Mouse (Mus musculus) small intestine, adult 2 months (tissue): ENCODE data around the gene Pex7. TPM values are rescaled to one million over a fixed set of nuclear protein-coding genes. Genes with fewer than 3 reads are reported as not detected.

Experiments used
- H3K27ac ChIP-seq: fragments of 200-500 bp; 2 replicates; pipeline ENCODE4 v1.5.1; 2012; ENCODE audit warnings: low read depth, low read length, control low read depth, inconsistent platforms; ENCODE audit not compliant: insufficient read depth
- H3K27me3 ChIP-seq: fragments of 200-500 bp; 2 replicates; pipeline ENCODE4 v1.6.1; 2012; ENCODE audit warnings: mild to moderate bottlenecking, moderate library complexity, low read length, inconsistent platforms; ENCODE audit not compliant: control insufficient read depth, insufficient read depth
- H3K36me3 ChIP-seq: fragments of 200-500 bp; 2 replicates; pipeline ENCODE4 v1.6.1; 2012; ENCODE audit warnings: mild to moderate bottlenecking, low read length, control low read depth, inconsistent platforms; ENCODE audit not compliant: control insufficient read depth, insufficient read depth
- H3K4me1 ChIP-seq: fragments of 200-500 bp; 2 replicates; pipeline ENCODE4 v1.6.1; 2012; ENCODE audit warnings: low read length, inconsistent platforms, mixed read lengths; ENCODE audit not compliant: control insufficient read depth, insufficient read depth, insufficient read length
- H3K4me3 ChIP-seq: fragments of 200-500 bp; 2 replicates; pipeline ENCODE4 v1.5.1; 2012; ENCODE audit warnings: low read depth, mild to moderate bottlenecking, control low read depth, inconsistent platforms, low read length, moderate library complexity
- CTCF ChIP-seq: fragments of 200-500 bp; IDR thresholded peaks from 2 replicates; pipeline ENCODE4 v1.5.1; 2012; ENCODE audit warnings: low read depth, mild to moderate bottlenecking, control low read depth, inconsistent platforms, low read length, moderate library complexity, mixed read lengths; ENCODE audit not compliant: insufficient replicate concordance, insufficient read length; ENCODE audit errors: extremely low read depth
- POLR2A ChIP-seq: fragments of 200-500 bp; IDR thresholded peaks from 2 replicates; pipeline ENCODE4 v1.6.1; 2012; ENCODE audit warnings: low read depth, mild to moderate bottlenecking, control low read depth, inconsistent platforms, low read length, moderate library complexity
- WGBS: fragments of 180-500 bp; shearing (Covaris S2); methylation state at CpG from one replicate; pipeline ENCODE4 v1.1.7; 2018; 5-methylcytosine and 5-hydroxymethylcytosine counted together
- polyA plus RNA-seq: library from polyadenylated mRNA; depleted of rRNA; stranded (reverse); fragments of >200 nt; gene quantifications from 2 replicates; pipeline ENCODE4 v1.2.3, GENCODE M21; 2012

The Pex7 gene
- polyA plus RNA-seq, 1 experiment = 26.1 TPM

DNA sequence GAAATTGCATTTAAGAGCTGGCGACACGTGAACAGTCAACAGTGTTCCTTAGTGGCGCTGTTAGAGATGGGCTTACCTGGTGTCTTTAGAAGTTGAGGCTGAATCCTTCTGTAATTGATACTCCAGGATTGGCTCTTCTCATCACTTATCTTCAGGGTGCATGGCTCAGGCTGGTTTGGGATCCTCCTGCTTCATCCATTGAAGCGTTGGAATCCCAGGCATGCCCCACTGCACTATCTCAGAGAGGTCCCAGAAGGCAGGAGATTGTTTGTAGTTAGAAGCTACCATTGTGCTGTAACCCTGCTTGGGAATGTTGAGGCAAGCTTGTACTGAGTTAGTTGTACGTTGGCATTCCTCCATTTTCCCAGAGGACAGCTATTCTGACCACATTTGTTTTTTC is 40.4 kb upstream of the Pex7 start:
- Histone ChIP-seq H3K4me3 (no peak overlapping the region), H3K36me3 (no peaks in the 10 kb centered on the region), H3K4me1 (no peaks in the 10 kb centered on the region), H3K27me3 (no peaks in the 10 kb centered on the region), H3K27ac (no peak overlapping the region)
- TF ChIP-seq POLR2A (no peak), CTCF (no peak)
- 97% methylated on average over 5 of the region's 5 CpGs for WGBS

DNA sequence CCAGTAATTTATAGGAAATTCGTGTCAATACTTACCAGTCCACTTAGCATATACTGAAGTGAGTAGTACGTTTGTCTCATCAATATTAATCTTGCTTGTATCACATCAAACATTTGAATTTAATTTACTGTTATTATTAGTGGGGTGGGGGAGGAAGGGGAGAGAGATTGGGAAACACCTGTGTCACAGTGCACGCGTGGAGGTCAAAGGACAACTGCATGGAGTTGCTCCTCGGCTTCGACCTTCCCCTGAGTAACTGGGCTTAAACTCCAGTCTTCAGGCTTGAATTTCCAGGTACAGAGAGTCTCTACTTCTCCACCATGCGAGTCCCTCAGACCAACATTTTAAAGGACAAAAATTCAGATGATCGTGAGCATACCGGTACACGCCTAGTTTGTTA is 40.0 kb upstream of the Pex7 start:
- H3K4me3 ChIP-seq = no peak overlapping the region
- no peak overlapping the region for H3K27ac ChIP-seq
- 91% methylated on average over 10 of the region's 10 CpGs for WGBS
- no peaks in the 10 kb centered on the region for H3K27me3 ChIP-seq
- TF ChIP-seq POLR2A = no peak
- TF ChIP-seq CTCF = no peak
- no peaks in the 10 kb centered on the region for H3K36me3 ChIP-seq
- H3K4me1 ChIP-seq = no peaks in the 10 kb centered on the region

DNA sequence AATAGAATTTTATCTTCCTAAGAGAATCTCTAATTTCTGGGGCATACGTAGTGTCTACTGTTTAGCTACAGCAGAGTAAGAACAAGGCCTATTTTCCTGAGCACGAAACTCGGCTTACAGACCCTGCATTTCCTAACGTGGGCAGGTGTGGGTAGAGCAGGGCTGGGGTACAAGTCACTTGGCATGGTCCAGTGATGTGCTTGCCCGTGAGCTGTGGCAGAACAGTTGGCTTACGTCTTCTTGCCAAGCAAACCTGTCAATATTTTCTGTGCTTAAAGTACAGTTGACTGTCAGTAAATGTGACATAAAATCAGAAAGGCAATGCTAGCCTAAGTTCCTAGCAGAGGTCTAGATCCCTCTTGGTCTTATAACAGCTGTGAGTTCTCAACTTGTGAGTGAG is 39.2 kb upstream of the Pex7 start:
- H3K4me1 ChIP-seq = no peaks in the 10 kb centered on the region
- TF ChIP-seq POLR2A (no peak), CTCF (no peak)
- no peak overlapping the region for H3K4me3 ChIP-seq
- H3K36me3 ChIP-seq = no peaks in the 10 kb centered on the region
- WGBS = 90% methylated on average over 6 of the region's 6 CpGs
- no peaks in the 10 kb centered on the region for H3K27me3 ChIP-seq
- no peak overlapping the region for H3K27ac ChIP-seq

DNA sequence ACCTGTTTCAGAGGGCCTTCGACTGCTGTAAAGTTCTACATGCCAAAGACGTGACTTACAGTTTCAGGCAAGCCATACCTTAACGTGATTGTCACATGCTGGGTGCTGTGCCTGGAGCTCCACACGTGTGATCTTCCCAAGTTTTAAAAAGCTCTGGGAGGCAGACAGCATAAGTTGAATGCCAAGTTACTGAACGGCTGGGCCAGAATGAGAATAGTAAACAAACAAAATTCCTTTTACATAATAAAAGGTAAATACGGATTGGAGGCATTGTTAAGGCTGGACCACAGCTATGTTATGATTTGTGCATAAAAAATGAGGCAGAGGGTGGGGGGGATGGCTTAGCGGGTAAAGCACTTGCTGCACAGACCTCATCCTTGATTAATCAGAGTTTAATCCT is 38.2 kb upstream of the Pex7 start:
- Histone ChIP-seq H3K4me1 (no peaks in the 10 kb centered on the region), H3K36me3 (no peaks in the 10 kb centered on the region), H3K27ac (no peak overlapping the region), H3K4me3 (no peak overlapping the region), H3K27me3 (no peaks in the 10 kb centered on the region)
- TF ChIP-seq CTCF (no peak), POLR2A (no peak)
- 65% methylated on average over 7 of the region's 7 CpGs for WGBS

DNA sequence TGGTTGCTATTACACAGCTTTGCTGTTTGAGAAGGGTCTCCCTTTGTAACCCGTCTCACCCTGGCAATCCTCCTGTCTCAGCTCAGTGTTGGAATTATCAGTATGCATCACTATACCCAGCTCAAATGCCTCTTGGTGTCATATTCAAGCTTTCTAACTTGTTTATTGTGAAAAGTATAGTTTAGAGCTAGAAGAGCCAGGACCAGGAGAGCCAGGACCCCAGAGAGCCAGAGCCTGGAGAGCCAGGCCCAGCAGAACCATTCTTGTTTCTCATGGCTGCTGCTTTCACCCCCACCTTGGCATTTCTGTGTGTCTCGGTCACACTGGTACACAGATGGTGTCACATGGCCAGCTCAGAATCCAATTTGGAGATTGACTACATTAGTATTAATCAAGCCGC is 35.1 kb upstream of the Pex7 start:
- H3K4me3 ChIP-seq = no peak overlapping the region
- no peaks in the 10 kb centered on the region for H3K36me3 ChIP-seq
- no peak for TF ChIP-seq CTCF
- TF ChIP-seq POLR2A = no peak
- H3K27me3 ChIP-seq = no peaks in the 10 kb centered on the region
- H3K4me1 ChIP-seq = peaks cover 9% of the 10 kb centered on the region; the same call in 1 of the 2 replicates
- no peak overlapping the region for H3K27ac ChIP-seq
- 99% methylated on average over 3 of the region's 3 CpGs for WGBS

DNA sequence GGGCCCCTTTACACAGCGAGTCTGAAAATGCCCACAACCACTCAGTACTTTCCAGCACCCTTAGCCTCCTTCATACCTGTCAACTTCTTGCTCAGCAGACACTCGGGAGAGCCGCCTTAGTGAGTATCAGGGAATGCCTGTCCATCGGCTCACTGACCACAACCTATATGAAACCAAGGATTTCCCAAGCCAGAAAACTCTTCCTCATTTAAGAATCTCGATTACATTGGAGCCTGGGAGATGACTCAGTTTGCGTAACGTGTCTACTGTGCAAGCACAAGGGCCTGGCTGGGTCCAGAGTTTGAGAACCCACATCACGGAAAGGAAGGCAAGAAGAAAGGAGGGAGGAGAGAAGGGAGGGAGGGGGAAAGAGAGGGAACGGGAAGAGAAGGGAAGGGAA is 34.4 kb upstream of the Pex7 start:
- H3K4me3 ChIP-seq = no peak overlapping the region
- peaks cover 16% of the 10 kb centered on the region; the same call in 1 of the 2 replicates for H3K4me1 ChIP-seq
- no peaks in the 10 kb centered on the region for H3K27me3 ChIP-seq
- no peak for TF ChIP-seq CTCF
- TF ChIP-seq POLR2A = no peak
- H3K27ac ChIP-seq = no peak overlapping the region
- WGBS = 68% methylated on average over 9 of the region's 9 CpGs
- H3K36me3 ChIP-seq = no peaks in the 10 kb centered on the region

DNA sequence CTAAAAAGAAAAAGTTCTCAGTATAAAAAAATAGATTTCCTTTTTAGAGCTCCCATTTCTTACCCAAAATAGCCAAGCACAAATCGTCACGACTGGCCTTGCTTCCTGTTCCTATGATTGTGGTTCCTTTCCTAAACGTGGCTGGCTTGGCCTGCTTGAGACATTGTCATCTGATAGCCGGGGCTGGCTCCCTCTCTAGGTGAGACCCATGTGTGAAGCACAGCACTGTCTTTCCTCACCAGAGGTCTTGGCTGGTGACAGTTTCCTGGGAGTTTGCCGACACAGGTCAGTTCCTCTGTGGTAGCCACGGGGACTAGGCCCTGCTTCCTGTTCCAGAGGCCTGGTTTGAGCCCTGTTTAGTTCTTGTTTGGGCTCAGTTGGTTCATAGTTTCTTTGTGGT is 33.6 kb upstream of the Pex7 start:
- Histone ChIP-seq H3K27me3 (no peaks in the 10 kb centered on the region), H3K36me3 (no peaks in the 10 kb centered on the region), H3K4me3 (no peak overlapping the region), H3K27ac (no peak overlapping the region), H3K4me1 (peaks cover 18% of the 10 kb centered on the region; the same call in 1 of the 2 replicates)
- WGBS = 67% methylated on average over 6 of the region's 6 CpGs
- no peak for TF ChIP-seq CTCF
- no peak for TF ChIP-seq POLR2A

DNA sequence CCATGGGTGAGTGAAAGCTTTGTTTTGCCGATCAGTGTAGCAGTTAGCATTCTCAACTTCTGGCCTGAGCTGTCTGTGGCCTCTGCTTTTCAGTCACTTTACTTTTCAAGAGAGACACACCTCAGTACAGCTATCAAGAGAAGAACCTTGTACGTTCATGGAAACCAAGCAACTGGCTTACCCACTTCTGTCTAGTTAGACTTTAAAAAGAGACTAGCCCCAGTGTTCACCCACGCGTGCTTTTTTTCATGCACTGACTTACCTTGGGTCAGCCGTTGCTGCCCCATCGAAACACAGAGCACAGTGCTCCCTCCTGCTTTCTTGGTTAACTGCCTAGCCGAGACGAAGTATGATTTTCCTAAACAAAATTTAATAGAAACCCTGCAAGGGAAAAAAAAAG is 33.1 kb upstream of the Pex7 start:
- TF ChIP-seq POLR2A = no peak
- TF ChIP-seq CTCF = no peak
- Histone ChIP-seq H3K4me3 (no peak overlapping the region), H3K27me3 (no peaks in the 10 kb centered on the region), H3K36me3 (no peaks in the 10 kb centered on the region), H3K4me1 (peaks cover 18% of the 10 kb centered on the region; the same call in 1 of the 2 replicates), H3K27ac (no peak overlapping the region)
- 84% methylated on average over 8 of the region's 8 CpGs for WGBS

DNA sequence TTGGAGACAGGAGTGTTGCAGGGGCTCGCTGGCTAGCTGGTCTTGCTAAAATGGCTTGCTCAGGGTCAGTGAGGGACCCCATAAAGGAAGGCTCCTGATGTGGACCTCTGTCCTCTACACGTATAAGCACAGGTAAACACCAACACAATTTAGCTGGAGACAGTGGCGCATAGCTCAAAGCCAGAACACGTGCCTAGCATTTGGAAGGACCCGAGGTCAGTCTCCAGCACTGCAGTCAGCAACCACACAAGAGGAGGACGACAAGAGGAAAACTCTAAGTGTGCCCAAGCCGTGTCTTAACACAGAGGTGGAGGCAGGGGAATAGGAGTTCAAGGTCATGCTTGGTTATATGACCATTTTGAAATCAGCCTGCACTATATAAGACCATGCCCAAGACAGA is 32.6 kb upstream of the Pex7 start:
- 86% methylated on average over 7 of the region's 7 CpGs for whole genome bisulfite sequencing
- Histone ChIP-seq H3K27me3 (no peaks in the 10 kb centered on the region), H3K4me3 (no peak overlapping the region), H3K4me1 (peaks cover 18% of the 10 kb centered on the region; the same call in 1 of the 2 replicates), H3K27ac (no peak overlapping the region), H3K36me3 (no peaks in the 10 kb centered on the region)
- no peak for TF ChIP-seq POLR2A
- TF ChIP-seq CTCF = no peak
